Mouse (Mus musculus) C2C12 (cell line): ENCODE results near the gene Acy3. TPM values are rescaled to one million over a fixed set of nuclear protein-coding genes. Genes with fewer than 3 reads are reported as not detected.
A peak's percentile ranks its signal among the peaks of the same experiment; 100 is the strongest.
"Not testable (repeated sequence)": the region's sequence is repeated elsewhere in the genome, so short reads cannot be mapped to it uniquely, and the experiment has no call there.

ENCODE experiments used
- H3K27me3 ChIP-seq: one replicate; pipeline ENCODE4 v1.6.1; 2011; ENCODE audit not compliant: control insufficient read depth, insufficient read depth, insufficient read length
- H3K36me3 ChIP-seq: one replicate; pipeline ENCODE4 v1.6.1; 2011; ENCODE audit not compliant: control insufficient read depth, insufficient read depth
- H3K4me3 ChIP-seq: one replicate; pipeline ENCODE4 v1.5.1; 2011; ENCODE audit warnings: mild to moderate bottlenecking, control low read depth; ENCODE audit not compliant: poor library complexity, insufficient read depth, severe bottlenecking
- H3K79me2 ChIP-seq: one replicate; pipeline ENCODE4 v1.6.1; 2011; ENCODE audit not compliant: control insufficient read depth, insufficient read depth
- H3K79me3 ChIP-seq: one replicate; pipeline ENCODE4 v1.6.1; 2011; ENCODE audit warnings: low read depth, control low read depth
- H3ac ChIP-seq: one replicate; pipeline ENCODE3; 2011; ENCODE audit warnings: low read depth; ENCODE audit not compliant: control insufficient read depth, insufficient read length
- CEBPB ChIP-seq: IDR thresholded peaks from one replicate; pipeline ENCODE4 v1.6.1; 2011; ENCODE audit warnings: low read depth, mild to moderate bottlenecking, control low read depth, moderate library complexity
- CTCF ChIP-seq: IDR thresholded peaks from one replicate; pipeline ENCODE4 v1.5.1; 2011; ENCODE audit not compliant: control insufficient read depth, insufficient read depth, insufficient read length
- FOSL1 ChIP-seq: IDR thresholded peaks from one replicate; pipeline ENCODE4 v1.8.0; 2011; ENCODE audit warnings: mild to moderate bottlenecking, low read length; ENCODE audit not compliant: poor library complexity, insufficient read depth, severe bottlenecking
- MAX ChIP-seq: IDR thresholded peaks from one replicate; pipeline ENCODE4 v1.6.1; 2011; ENCODE audit warnings: mild to moderate bottlenecking, control low read depth
- MYOD1 ChIP-seq: IDR thresholded peaks from one replicate; pipeline ENCODE4 v1.6.1; 2011; ENCODE audit warnings: low read depth; ENCODE audit not compliant: control insufficient read depth, insufficient read length
- MYOG ChIP-seq: IDR thresholded peaks from one replicate; pipeline ENCODE4 v1.6.1; 2011; ENCODE audit not compliant: control insufficient read depth, insufficient read length; ENCODE audit errors: extremely low read depth
- USF1 ChIP-seq: IDR thresholded peaks from one replicate; pipeline ENCODE4 v1.6.1; 2011; ENCODE audit warnings: low read depth, mild to moderate bottlenecking, control low read depth, moderate library complexity
- polyA plus RNA-seq: library from polyadenylated mRNA; unstranded; fragments of >200 nt; fragmentation: generic; extraction: Trizol; gene quantifications from one replicate; pipeline ENCODE4 v1.2.1, GENCODE M21; 2012; ENCODE audit warnings: missing spikeins

The Acy3 gene
- polyA plus RNA-seq, 1 experiment, result 3.5 TPM

DNA sequence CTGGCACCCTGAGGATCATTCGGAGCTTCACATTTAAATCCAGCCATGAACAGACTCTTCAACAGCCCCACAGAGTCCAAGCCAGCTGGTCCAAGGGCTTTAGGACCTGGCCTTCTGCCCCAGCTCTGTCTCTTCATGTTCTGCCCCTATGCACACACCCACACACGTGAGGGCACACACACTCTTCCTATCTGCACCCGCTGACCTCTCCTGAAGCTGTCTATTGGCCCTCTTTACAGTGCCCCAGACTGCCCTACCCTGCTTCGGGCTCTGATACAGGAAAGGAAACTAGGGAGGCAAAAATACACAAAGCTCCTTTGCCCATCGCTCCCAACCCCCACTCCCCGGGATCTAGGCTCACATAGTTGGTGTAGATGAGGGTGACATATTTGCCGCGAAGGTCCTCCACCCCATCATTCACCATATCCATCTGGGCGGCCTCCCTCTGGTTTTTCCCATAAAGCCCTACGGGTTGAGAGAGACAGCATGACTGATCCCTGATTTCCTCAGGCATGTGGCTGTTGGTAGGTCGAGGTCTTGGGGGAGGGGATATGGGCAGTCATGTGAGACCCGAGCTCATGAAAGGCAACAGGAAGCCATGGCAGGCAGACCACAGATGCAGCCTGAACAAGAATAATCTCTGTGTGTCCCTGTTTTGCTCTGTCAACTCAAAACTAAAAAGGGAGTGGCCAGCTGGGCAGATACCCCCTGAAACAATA lies 50.1 kb downstream of the Acy3 start:
- Histone ChIP-seq H3ac (no peak overlapping the region), H3K4me3 (no peak overlapping the region), H3K79me2 (peaks cover 18% of the 10 kb centered on the region), H3K79me3 (peaks cover 6% of the 10 kb centered on the region), H3K36me3 (no peaks in the 10 kb centered on the region), H3K27me3 (no peaks in the 10 kb centered on the region)
- TF ChIP-seq MYOG, result no peak
- TF ChIP-seq MYOD1, result no peak
- TF ChIP-seq CTCF, result no peak
- TF ChIP-seq FOSL1, result no peak
- no peak for TF ChIP-seq CEBPB
- TF ChIP-seq USF1, result no peak
- TF ChIP-seq MAX, result no peak

- peak overlapping the region; percentile 51 for H3K4me3 ChIP-seq
- peaks cover 18% of the 10 kb centered on the region for H3K79me2 ChIP-seq
- H3K27me3 ChIP-seq, H3K36me3 ChIP-seq, H3K79me3 ChIP-seq: not testable (repeated sequence)
- peak overlapping the region; percentile 72 for H3ac ChIP-seq
Measured at GRCm38 (mm10) chr19:4037154-4037787, 50.9 kb downstream of the Acy3 start.

DNA sequence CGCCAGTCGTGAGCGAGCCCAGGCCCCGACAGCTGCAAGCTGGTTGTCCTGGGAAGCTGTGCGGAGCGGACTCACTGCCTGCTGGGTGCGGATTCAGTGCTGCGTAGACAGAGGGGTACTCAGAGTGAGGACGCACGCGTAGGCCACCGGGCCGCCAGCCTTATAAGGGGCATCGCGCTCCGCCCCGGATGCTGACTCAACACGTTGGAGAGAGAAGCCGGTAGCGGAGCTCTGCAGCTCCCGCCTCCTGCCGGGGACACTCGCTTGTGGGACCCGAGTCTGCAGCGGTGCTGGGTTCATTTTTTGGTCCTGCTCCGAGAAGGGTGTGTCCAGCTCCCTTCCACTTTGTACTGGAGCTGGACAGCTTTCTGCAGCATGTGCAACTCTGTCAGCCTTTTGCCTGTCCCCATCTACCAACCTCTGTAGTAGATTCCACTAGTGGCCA lies 51.4 kb downstream of the Acy3 start, which contains the start of gene Gstp1:
Gene Gstp1 (minus strand): TSS at position 198 of the 445 bp plus-strand sequence.
- H3ac ChIP-seq, result peak within 1 kb of the TSS; percentile 72
- peaks cover 18% of the 10 kb centered on the region for H3K79me2 ChIP-seq
- H3K27me3 ChIP-seq, result no peaks in the 10 kb centered on the region
- peak; percentile 61 for TF ChIP-seq MAX
- no peak for TF ChIP-seq USF1
- H3K79me3 ChIP-seq, result peaks cover 6% of the 10 kb centered on the region
- peak within 1 kb of the TSS; percentile 51 for H3K4me3 ChIP-seq
- H3K36me3 ChIP-seq, result no peaks in the 10 kb centered on the region

Other genes starting within 250 kb of the Acy3 start
- 5.6 TPM for gene Kmt5b, start 219.1 kb upstream of the Acy3 start, polyA plus RNA-seq
- 30.9 TPM for gene Chka, start 134.8 kb upstream of the Acy3 start, polyA plus RNA-seq
- gene Tcirg1, start 79.4 kb upstream of the Acy3 start, polyA plus RNA-seq, result 61.1 TPM
- gene Ndufs8, start 73.8 kb upstream of the Acy3 start, polyA plus RNA-seq, result 309 TPM
- gene Aldh3b1, start 56.8 kb upstream of the Acy3 start, polyA plus RNA-seq, result 6.9 TPM
- gene Unc93b1, start 51.4 kb upstream of the Acy3 start, polyA plus RNA-seq, result 0.29 TPM
- not detected for gene Aldh3b3, start 27.9 kb upstream of the Acy3 start, polyA plus RNA-seq
- gene Aldh3b2, start 14.2 kb upstream of the Acy3 start, polyA plus RNA-seq, result not detected
- gene Tbx10, start 6.2 kb downstream of the Acy3 start, polyA plus RNA-seq, result 0.02 TPM
- gene Nudt8, start 14.0 kb downstream of the Acy3 start, polyA plus RNA-seq, result 28.1 TPM
- 0.28 TPM for gene Gm49405, start 14.1 kb downstream of the Acy3 start, polyA plus RNA-seq
- 0.98 TPM for gene Doc2g, start 16.7 kb downstream of the Acy3 start, polyA plus RNA-seq
- 254 TPM for gene Ndufv1, start 26.2 kb downstream of the Acy3 start, polyA plus RNA-seq
- gene Gstp1, start 51.4 kb downstream of the Acy3 start, polyA plus RNA-seq, result 863 TPM
- 7.2 TPM for gene Gstp2, start 59.5 kb downstream of the Acy3 start, polyA plus RNA-seq
- 0.09 TPM for gene Gstp3, start 73.0 kb downstream of the Acy3 start, polyA plus RNA-seq
- not detected for gene Cabp2, start 95.0 kb downstream of the Acy3 start, polyA plus RNA-seq
- gene Cdk2ap2, start 110.6 kb downstream of the Acy3 start, polyA plus RNA-seq, result 134 TPM
- 43.1 TPM for gene Pitpnm1, start 113.4 kb downstream of the Acy3 start, polyA plus RNA-seq
- 208 TPM for gene Aip, start 139.3 kb downstream of the Acy3 start, polyA plus RNA-seq
- not detected for gene Gpr152, start 153.2 kb downstream of the Acy3 start, polyA plus RNA-seq
- 0.04 TPM for gene Cabp4, start 157.5 kb downstream of the Acy3 start, polyA plus RNA-seq
- gene Coro1b, start 162.0 kb downstream of the Acy3 start, polyA plus RNA-seq, result 257 TPM
- 5.8 TPM for gene Ptprcap, start 167.0 kb downstream of the Acy3 start, polyA plus RNA-seq
- gene Rps6kb2, start 176.8 kb downstream of the Acy3 start, polyA plus RNA-seq, result 19.7 TPM
- gene Carns1, start 188.9 kb downstream of the Acy3 start, polyA plus RNA-seq, result 2.1 TPM
- gene Tbc1d10c, start 204.7 kb downstream of the Acy3 start, polyA plus RNA-seq, result 0.26 TPM
- 819 TPM for gene Ppp1ca, start 205.5 kb downstream of the Acy3 start, polyA plus RNA-seq
- 33.3 TPM for gene Rad9a, start 215.1 kb downstream of the Acy3 start, polyA plus RNA-seq
- gene Clcf1, start 227.7 kb downstream of the Acy3 start, polyA plus RNA-seq, result 24.8 TPM
- 0.90 TPM for gene AC109138.7, start 227.8 kb downstream of the Acy3 start, polyA plus RNA-seq
- 112 TPM for gene Pold4, start 245.3 kb downstream of the Acy3 start, polyA plus RNA-seq